Mouse (Mus musculus) T-helper 17 cell (primary cell): ENCODE results near the gene Cbfa2t3.

Source experiments
- in situ Hi-C, 2 experiments: fragments of 300-600 bp; cut with MboI, MseI; formaldehyde crosslinking; loops; 1 replicate in 1 of 2; 2 replicates in 1 of 2; pipeline ENCODE4 v1.15.1; 2025; ENCODE audit warnings: high pct_unique_total_duplicates in 2 of 2

Cbfa2t3 gene

DNA sequence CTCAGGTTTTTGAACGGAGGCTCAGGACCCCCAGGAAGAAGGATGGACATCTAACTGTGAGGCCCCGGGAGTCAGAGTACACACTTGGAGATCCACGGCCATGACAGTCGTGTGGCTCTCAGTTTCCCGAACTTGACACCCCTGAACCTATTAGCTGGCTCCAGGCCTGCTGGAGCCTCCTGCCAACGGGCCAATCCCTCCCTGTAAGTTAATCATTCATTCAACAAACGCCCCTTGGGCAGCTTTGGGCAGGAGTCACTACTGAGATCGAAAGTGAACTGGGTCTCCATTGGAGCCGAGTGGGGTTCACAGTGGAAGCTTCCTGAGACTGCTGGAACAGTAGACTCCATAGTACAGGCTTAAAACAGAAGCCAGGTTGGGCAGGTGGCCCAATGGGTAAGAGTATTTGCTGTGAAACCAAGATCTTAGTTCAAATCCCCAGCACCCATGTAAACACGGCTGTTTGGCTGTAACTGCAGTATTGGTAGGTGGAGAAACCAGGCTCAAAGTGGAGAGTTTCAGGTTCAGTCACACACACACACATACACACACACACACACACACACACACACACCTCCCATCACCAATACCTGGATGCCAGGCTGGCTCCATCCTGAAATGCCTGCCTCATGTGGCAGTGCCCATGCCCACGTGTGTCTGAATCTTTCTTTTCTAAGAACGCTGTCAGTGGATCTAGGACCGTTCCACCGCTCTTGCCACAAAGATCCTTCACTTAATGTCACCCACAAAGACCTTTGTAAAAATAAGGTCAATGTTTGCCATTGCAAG, 20.0 kb upstream of the Cbfa2t3 start:
- in situ Hi-C loops = no loop called here

DNA sequence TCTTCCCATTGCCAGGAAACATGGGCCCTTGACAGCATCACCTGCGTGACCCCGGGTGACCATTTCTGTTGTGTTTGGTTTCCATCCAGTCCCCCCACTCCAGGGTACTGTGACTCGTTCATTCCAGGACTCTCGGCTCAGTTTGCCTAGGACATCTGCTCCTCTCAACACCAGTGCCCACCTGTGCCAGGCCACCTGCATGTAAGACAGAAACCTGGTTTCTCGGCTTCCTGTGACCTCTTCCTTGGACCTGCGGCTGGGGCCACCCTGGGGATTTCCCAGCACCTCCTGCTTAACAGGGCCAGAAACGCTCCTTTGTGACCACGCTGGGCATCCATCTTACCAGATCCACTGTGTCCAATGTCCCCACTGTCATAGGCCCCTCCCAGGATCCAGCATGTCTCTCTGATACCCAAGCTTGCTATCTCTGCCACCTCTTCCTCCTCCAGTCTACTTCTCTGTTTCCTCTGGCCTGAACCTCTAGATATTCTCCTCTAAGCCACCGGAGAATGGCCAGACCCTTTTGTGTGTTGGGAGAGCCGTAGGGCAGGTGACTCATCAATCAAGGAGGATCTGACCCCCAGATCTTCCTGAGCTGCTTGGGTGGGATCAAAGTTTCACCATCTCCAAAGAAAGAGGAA, 19.1 kb upstream of the Cbfa2t3 start:
- in situ Hi-C loops = no loop called here

DNA sequence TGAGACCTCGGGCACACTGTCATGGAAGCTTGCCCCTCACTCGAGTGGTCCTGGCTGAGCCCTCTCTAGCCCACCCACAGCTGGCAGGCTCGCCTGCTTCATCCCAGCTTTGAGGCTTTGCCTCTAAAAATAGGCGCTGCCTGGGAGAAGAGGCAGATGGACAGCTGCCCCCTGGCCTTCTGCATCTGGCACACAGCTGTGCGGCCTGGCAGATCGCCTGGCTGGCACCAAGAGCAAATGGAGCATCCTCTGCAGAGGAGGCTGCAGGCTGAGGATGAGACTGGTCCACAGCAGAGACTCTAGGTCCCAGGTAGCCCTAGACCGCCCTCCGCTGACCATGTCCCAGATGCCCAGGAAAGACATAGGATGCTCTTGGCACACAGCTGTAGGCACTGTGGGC, 17.7 kb upstream of the Cbfa2t3 start:
- in situ Hi-C loops = no loop called here

DNA sequence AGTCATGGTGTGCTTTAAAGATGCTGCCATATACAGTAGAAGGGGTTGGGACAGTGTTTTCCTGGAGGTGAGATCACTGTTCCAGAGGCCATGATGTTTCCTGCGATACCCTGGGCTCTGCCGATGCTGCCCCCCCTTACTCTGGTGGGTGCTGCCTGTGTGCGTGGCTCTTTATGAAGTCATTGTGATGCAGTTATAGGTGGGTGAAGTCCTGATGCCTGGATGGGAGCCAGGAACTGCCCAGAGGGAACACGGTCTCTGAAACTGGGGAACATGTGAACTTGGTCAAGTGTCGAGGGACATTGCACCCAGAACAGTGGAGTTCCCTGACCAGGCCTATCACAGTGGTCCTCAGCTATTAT, 14.2 kb upstream of the Cbfa2t3 start:
- in situ Hi-C loops = no loop called here

DNA sequence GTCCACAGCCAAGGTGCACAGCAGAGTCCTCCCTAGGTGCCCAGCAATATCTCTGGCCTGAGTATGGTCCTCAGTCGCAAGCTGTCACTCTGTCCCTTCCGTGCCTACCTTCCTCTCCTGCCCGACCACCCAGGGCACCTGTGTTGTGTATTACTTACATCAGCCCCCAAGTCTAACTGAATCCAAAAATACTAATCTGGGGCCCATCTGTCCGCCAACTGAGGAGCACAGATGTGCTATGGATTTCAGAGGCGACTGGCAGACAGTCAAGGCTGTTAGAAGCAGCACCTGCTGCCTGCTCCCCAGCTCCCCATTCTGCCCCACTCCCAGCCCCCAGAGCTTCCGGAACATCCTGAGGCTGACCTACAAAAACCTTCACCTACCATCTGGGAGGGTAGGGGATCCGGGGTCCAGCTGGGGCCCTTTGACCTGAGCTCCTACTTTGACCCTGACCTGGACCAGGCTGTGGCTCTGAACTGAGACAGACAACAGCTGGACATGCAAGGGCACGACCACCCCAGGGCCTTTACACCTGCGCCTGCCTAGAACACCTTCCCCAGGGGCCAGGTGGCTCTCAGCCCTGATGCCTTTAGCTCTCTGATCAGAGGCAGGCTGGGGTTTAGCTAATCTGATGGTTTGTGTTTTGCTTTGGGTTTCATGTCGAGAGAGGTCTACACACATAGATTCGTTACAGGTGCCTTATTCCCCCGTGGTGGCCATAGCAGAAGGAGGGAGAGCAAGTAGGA, 13.7 kb upstream of the Cbfa2t3 start:
- in situ Hi-C loops = no loop called here

DNA sequence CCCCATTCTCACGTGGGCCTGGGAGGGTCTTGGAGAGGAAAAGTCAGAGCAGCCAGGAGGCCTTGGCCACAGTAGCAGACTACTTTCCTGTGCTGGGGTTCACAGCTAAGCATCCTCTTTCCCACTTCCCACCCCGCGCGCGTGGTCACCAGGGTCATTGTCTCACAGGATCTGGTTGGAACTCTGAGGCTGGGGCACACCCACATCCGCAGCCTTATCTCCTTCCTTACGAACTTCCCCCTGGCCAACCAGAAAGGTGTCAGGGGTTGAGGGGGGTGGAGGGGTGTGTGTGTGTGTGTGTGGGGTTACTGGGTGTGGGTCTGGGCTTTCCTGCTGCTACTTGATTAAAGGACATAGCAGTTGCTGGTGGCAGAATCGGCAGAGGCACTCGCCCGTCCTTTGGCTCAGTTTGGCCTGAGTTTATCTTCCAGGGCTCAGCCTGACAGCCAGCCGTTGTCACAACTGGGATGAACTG, 13.0 kb upstream of the Cbfa2t3 start:
- in situ Hi-C loops = no loop called here

DNA sequence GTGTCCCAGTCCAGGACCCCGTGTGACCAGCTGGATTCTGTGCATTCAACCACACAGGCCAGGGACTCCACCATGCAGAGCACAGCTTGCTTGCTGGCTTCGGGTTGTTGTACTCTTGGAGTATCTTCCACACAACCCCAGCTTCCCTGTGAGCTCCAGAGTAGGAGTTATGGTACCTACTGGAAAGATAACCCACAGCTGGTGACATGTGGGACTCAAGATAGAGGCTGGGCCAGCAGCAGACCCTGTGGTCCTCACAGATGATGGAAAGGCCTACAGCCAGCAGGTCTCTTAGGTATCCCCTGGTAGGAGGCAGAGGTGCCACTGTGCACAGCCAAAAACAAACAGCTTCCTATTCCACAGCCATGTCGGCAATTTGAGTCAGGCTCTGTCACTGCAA, 12.6 kb upstream of the Cbfa2t3 start:
- in situ Hi-C loops = no loop called here

DNA sequence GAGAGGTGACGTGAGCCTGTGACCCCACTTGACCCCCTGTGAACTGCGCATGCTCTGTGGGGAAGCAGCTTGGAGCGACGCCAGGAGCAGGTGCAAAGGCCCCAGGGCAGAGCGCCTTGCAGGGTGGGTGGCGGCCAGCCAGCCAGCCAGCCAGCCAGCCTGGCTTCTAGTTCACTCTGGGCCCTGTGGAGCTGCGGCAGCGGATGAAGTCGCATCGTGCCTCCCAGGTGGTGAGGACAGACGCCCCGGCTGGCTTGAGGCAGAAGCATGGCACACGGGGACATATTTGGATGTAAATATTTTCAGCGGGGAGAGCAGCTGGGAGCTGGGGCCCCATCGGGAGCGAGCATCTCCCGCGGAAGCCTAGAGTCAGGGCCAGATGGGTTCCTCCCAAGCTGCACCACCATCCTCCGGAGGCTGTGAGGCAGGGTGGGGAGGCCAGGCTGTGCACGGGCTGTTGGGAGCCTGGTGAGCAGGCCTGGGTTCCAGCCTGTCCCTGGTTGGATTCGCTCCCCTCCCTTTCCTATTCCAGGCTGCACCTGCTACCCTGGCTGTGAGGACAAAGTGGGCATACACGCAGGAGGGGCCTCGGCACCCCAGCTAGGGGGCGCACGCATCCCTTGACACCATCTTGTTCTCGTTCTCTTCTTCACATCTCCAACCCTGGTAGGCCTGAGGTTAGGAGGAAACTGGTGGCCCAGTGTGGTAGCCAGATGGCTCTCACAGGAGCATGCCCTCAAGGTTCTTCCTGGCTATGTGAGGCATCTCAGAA, 10.6 kb upstream of the Cbfa2t3 start:
- in situ Hi-C loops = no loop called here

DNA sequence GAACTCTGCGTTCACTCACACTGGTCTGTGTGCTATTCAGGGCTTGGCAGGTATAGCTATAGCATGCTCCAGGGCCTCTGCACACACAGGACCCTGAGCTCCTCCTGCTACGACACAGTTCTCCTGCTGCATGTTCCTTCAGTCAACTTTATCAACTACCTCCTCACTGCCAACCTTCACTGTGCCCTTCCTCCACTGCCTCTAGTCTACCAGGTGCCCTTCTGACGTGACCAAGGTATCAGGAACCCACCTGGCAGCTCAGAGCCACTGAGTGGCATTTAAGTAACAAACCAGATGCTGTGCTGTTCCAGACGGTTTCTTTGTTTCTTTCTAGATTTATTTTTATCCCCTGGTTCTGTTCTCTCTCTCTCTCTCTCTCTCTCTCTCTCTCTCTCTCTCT, 8.3 kb upstream of the Cbfa2t3 start:
- in situ Hi-C loops = no loop called here

DNA sequence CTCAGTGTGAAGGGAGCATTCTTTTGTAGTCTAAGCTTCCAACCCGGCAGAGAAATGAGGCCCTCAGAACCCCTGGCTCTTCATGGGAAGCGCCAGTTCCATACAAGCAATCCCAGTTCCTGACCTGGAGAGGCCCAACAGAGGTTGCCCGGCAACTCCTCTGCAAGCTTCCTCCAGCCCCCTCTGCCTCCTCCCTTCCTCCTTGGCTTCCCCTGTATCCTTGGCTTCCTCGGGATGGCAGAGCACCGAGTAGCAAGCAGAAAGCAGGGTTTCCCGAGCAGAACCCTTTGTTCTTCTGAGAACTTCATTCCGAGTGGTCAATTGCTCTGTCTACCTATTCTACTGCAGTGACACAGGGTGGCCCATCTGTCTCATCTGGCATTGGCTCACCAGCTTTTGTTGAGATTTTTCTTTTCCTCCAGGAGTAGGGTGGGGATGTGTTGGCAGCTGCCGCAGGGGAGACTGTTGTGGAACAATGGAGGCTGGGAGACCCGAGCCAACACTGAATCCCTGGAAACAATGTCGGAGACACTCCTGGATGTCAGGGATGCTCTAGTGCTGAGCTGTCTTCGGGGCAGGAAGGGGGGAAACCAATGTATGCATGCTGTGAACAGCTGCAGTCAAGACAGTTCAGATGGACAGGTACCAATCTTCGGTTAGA, 7.1 kb upstream of the Cbfa2t3 start:
- in situ Hi-C loops = no loop called here

DNA sequence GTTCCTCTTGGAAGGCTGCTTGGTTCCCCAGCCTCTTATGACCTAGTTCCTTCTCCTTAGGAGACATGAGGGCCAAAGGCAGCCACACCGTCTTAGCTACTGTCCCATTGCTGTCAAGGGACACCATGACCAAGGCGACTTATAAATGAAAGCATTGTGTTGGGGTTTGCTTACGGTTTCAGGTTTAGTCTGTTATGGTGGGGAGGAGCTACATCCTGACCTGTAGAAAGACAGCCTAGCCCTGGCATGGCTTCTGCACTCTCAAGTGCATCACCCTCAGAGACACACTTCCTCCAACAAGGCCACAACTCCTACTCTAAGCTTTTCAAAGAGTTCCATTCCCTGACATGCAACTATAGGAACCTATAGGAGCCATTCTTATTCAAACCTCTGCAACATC, 5.7 kb upstream of the Cbfa2t3 start:
- in situ Hi-C loops = no loop called here

DNA sequence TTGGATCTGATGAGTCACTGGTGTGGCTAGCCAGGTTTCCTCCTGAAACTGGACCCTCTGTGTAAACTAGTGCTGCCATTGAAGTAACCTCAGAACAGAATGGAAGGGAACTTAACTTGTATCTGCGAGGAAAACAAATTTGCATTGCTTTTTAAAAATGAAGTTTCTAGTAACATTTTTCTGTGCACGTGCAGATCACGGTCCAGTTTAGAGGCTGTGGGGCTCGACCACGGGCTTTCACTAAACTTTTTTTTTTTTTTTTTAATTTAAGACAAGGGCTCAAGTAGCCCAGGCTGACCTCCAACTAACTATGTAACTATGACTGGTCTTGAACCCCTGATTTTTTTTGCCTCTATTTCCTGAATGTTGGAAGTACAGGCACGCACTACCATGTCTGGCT, 4.0 kb upstream of the Cbfa2t3 start:
- in situ Hi-C loops = no loop called here

DNA sequence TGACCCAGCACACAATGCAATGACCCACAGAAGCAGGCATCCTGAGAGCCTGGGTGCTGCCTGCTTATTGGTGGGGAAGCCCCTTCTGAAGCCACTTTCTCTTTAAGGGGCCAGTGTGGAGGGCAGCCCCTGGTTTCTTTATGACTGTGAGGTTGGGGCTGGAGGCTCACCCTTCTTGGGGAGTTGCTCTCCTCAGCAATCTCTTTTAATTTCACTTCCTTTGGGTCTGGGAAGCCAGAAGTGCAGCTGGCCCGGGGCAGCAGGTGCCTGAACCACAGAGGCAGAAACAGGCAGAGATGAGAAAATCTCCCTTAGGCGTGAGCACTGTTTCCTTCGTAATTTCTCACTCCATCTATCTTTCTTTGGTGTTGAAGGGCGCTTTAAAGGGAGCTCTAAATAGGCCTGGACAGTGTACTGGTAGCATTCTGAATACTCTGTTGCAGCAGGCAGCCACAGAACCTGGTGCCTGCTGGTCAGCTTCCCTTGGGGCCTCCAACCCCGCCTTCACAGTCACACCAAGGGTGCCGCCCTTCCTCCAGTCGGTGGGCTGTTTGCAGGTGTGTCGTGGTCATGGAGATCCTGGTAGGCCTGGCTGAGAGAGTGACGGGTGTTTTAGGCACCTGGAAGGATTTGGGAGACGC, 3.5 kb upstream of the Cbfa2t3 start:
- in situ Hi-C loops = no loop called here

DNA sequence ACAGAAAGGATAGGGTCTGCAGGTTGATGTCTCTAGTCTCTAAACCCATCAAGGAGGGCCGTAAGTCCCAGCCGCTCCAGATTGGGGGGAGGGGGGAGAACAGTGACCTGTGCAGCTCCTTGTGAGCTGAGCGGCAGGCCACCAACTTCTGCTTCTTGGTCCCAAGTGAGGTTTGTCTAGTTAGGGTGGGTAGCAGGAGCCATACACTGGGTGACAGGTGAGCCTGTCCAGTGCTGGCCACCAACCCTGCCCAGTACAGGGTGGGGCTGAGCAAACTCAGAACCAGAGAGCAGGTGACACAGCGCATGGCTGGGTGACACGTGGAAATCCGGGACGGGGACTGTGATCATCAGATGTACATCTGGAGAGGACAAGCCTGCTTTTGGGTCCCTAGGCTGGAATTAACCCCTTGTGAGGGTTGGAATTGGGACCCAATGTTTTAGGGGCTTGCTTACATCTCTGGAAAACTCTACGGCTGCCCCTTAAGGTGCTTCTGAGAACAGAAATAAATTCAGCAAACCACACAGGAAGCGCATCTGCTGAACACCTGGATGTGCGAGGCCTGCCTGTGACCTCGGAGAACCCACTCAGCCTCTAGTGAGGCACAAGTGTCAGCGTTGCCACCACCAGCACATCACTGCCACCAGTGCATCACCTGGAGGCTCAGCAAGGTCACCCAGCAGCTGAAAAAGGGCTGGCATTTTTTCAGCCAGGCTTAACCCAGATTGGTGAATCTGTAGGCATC, 2.7 kb upstream of the Cbfa2t3 start:
- in situ Hi-C loops = no loop called here

DNA sequence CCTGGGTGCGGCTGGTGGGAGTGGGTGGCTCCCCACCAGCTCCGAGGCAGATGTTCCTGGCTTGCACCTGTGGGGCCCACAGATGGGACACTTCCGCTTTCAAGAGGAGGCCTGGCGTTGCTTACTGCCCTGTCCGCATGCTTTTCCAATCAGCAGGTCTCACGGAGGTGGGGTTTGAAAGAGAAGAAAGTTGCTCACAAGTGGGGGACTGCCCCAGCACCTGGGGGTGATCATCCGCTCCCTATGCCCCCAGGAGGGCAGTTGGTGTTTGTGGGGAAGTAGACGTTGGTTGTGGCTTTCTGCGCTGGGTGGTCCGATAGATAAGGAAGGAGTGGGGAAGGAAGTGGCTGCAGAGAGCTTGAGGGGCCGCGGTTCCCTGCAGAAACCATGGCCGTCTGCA, 1.7 kb upstream of the Cbfa2t3 start:
- in situ Hi-C loops = no loop called here

DNA sequence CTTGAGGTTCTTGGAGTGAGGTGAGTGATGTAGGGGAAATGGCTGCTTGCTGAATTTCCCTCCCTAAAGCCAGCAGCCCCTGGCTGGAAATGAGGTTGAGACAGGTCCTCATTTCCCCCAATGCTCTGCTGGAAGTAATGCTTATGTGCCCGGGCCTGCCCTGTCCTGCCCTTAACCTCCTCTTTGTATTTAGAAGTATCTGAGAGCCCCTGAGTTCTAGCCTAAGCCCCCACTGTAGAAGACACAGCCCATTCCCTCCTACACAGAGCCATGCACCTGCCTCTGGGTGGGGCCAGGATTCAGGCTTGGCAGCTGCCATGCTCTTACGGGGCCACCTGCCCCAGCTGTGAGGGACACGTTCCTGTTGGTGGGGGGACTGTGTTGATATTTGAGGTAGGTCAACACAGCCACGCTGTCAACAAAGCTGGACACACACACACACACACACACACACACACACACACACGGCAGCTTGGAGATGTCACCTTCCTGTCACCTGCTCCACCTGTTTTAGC, 598 bp downstream of the Cbfa2t3 start:
- in situ Hi-C loops = no loop called here

DNA sequence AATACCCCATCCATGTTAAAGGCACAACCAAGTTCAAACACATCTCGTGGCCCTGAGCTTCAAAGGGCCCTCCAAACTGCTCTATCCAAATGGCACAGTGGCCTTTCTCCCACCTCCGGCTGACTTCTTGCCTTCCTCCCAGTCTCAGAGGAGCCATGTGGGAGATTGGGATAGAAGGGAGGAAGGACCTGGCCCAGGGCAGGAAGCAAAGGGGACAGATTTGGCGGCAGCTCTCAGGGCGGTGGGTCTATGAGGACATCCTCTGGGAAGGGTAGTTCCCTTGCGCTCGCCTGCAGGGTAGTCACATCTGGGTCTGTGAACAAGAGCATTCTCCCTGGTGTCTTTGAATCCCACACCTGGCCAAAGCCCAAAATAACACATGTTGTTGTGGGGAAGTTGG, 1.3 kb downstream of the Cbfa2t3 start:
- in situ Hi-C loops = no loop called here

DNA sequence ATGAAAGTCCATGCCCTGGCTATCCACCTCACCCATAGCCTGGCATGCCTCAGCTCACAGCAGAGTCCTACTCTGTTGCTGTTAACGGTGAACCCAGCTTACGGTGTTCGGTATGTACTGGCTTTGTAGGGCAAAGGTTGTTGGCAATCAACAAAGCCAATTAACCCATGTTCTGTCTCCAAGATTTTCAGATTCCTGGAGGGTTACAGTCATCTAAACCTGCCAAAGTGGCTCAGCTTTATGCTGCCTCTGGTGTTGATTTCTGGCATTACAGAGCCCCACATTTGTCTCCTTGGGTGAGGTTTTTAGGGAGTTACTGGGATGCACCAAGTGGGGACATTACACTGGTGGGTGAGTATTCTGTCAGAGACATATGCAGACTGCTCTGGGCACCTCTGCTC, 1.7 kb downstream of the Cbfa2t3 start:
- in situ Hi-C loops = no loop called here

DNA sequence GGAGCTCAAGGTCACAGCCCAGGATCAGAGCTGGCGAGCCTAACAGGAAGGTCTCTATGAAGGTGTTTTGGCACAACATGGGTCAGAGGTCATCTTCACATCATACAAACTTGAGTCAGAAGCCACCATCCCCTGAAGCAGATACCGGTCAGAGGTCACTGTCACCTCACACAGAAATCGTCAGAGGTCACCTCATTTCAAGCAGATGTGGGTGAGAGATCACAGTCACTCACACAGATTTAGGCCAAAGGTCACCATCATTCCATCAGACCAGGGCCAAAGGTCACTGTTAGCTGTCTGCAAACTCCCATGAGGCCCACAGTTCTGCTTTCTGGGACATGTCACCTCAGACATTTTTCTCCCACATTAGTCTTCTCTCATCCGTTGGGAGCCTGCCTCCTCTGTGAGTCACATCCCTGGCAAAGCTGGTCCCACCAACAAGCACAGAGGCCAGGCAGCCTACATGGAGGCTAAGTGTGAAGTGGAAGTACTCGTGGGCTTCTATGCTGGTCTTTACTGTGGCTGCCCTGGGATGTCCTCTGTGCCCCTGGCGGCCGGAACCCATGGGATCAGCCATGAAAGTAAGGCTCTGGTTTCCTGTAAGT, 3.4 kb downstream of the Cbfa2t3 start:
- in situ Hi-C loops = no loop called here

DNA sequence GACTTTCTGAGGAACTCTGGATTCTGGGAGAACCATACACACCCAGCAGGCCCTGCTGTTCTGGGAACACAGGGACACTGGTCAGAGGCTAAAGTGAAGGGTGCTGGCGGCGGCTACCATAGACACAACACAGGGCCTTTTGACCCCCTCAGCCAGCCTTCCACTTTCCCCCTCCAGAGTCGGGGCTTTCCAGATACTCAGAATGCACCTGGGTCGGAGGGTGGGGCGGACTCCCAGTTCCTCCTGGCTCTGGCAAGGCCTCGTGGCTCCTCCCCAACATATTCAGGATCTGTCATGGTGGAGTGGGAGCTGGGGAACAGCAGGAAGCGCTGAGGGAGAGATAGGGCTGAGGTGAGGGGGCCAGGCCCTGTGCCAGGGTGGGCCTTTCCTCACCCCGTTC, 6.8 kb downstream of the Cbfa2t3 start:
- in situ Hi-C loops = no loop called here
